Mouse (Mus musculus): ENCODE results near the gene Edn1. TPM values are rescaled to one million over a fixed set of nuclear protein-coding genes. Genes with fewer than 3 reads are reported as not detected.

The Edn1 gene
- 2.6 and 2.8 TPM in 2 replicates for polyA plus RNA-seq (2015; fragmentation: Nextera tagmentation; extraction: Ambion mirVana)

DNA sequence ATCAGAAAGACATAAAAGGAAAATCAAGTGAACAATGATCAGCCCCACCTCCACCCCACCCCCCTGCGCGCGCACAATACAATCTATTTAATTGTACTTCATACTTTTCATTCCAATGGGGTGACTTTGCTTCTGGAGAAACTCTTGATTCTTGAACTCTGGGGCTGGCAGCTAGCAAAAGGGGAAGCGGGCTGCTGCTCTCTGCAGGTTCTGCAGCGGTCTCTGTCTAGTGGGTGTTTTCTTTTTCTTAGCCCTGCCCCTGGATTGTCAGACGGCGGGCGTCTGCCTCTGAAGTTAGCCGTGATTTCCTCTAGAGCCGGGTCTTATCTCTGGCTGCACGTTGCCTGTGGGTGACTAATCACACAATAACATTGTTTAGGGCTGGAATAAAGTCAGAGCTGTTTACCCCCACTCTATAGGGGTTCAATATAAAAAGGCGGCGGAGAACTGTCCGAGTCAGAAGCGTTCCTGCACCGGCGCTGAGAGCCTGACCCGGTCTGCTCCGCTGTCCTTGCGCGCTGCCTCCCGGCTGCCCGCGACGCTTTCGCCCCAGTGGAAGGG is at the start of gene Edn1:
Gene Edn1 (plus strand): TSS at position 316 of the 561 bp plus-strand sequence.
- Histone ChIP-seq H3K27ac (no peak within 1 kb of the TSS), H3K4me2 (replicated peaks) (peak within 1 kb of the TSS; percentile 81), H3K27me3 (peaks cover 58% of the 10 kb centered on the region), H3K4me1 (peaks cover 34% of the 10 kb centered on the region), H3K36me3 (no peaks in the 10 kb centered on the region), H3K4me3 (peak within 1 kb of the TSS; percentile 46), H3K9me3 (no peaks in the 10 kb centered on the region), H3K9ac (peak within 1 kb of the TSS; percentile 59)
- ATAC-seq (ENCODE audit: low FRiP score, low read depth): peak; percentile 38; the same call in 1 of the 2 replicates
- WGBS: under 1% methylated on average over 26 of the region's 26 CpGs

DNA sequence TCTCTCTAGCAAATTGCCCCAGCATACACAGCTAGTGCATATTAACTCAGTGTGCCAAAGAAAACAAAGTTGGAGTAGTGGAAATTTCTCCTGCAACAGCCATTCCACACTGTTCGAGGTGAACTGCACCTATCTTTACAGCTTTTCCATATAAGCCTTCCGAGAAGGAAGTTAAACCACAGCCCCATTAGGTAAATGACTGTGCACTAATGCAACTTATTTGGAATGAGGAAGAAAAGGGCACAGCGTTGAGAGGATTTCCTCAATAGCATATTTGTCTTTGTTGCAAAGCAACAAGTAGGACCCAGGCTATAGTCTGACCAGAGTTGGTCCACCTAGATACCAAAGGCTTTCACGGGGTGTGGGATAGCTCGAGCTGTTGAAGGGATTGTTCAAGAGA is 47.5 kb upstream of the Edn1 start:
- Histone ChIP-seq H3K4me2 (replicated peaks) (no peak overlapping the region), H3K36me3 (no peaks in the 10 kb centered on the region), H3K27ac (no peak overlapping the region), H3K4me1 (no peaks in the 10 kb centered on the region), H3K4me3 (no peak overlapping the region), H3K9ac (no peak overlapping the region), H3K9me3 (no peaks in the 10 kb centered on the region; the same call in 1 of the 2 replicates), H3K27me3 (no peaks in the 10 kb centered on the region)
- whole genome bisulfite sequencing: 70% methylated on average over 5 of the region's 5 CpGs
- no peak for ATAC-seq (ENCODE audit: low FRiP score, low read depth)

DNA sequence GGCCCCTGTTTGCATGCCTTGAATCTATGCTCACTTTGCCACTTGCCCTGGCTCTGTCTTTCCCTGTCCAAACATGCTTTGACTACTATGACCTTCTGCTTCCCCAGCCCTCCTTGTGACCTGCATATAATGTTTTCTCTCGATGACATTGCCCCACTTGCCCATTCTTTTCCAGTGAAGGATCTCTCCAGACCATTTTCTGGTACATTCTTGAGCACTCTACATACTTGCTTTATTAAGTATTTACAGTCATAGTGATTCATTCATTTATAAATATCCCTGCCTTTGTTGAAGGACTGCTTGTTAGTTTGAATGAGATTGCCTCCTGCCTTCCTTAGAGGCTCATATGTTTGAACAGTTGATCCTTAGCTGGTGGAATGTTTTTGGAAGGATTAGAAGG is 46.2 kb upstream of the Edn1 start:
- no peak overlapping the region for H3K4me2 ChIP-seq (replicated peaks)
- no peak overlapping the region for H3K27ac ChIP-seq
- ATAC-seq (ENCODE audit: low FRiP score, low read depth): no peak
- H3K27me3 ChIP-seq: no peaks in the 10 kb centered on the region
- H3K9ac ChIP-seq: no peak overlapping the region
- no peaks in the 10 kb centered on the region for H3K4me1 ChIP-seq
- H3K4me3 ChIP-seq: no peak overlapping the region
- no peaks in the 10 kb centered on the region; the same call in 1 of the 2 replicates for H3K9me3 ChIP-seq
- H3K36me3 ChIP-seq: no peaks in the 10 kb centered on the region
- 77% methylated on average over 1 of the region's 1 CpGs for WGBS

DNA sequence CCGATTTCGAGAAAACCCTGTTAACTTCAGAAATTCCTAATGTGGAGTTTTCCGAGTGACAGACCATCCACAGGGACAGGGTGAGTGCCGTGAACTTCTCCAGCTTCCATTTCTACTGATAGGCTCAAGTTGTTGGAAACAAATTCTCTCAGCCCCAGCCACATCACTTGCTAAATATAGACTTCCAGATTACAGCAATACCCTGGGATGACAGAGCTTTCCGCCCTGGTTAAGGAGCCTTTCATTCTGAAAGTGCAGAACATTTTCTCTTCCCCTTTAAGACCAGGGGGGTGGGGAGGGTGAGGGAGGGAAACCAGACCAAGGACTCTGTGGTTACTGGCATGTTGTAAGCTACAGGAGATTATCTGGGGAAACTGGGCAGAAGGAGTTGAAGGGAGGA is 42.9 kb upstream of the Edn1 start:
- Histone ChIP-seq H3K9ac (no peak overlapping the region), H3K4me2 (replicated peaks) (no peak overlapping the region), H3K36me3 (no peaks in the 10 kb centered on the region), H3K4me1 (no peaks in the 10 kb centered on the region), H3K27me3 (no peaks in the 10 kb centered on the region), H3K4me3 (no peak overlapping the region), H3K9me3 (no peaks in the 10 kb centered on the region; the same call in 1 of the 2 replicates), H3K27ac (no peak overlapping the region)
- 84% methylated on average over 5 of the region's 5 CpGs for WGBS
- no peak for ATAC-seq (ENCODE audit: low FRiP score, low read depth)

DNA sequence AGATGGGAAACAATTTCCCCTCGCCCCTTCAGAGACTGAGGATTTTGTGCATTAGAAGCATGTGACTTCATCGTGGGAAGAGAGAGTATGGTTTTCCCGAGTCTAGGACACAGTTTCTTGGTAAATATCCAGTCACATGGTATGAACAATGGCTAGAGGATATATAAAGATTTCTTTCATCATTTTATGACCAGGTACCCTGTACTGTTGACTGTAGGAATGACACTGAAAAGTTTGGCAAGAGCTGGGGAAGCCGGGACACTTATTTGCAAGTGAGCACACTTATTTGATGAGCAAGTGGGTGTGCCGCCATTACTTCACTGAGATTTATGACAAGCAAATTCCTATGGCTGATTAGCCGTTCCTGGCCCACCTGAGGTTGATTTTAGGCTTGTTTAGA is 40.6 kb upstream of the Edn1 start:
- Histone ChIP-seq H3K27me3 (no peaks in the 10 kb centered on the region), H3K36me3 (no peaks in the 10 kb centered on the region), H3K27ac (no peak overlapping the region), H3K9me3 (no peaks in the 10 kb centered on the region), H3K4me3 (no peak overlapping the region), H3K4me1 (no peaks in the 10 kb centered on the region), H3K4me2 (replicated peaks) (no peak overlapping the region), H3K9ac (no peak overlapping the region)
- WGBS: 71% methylated on average over 6 of the region's 6 CpGs
- ATAC-seq (ENCODE audit: low FRiP score, low read depth): no peak

DNA sequence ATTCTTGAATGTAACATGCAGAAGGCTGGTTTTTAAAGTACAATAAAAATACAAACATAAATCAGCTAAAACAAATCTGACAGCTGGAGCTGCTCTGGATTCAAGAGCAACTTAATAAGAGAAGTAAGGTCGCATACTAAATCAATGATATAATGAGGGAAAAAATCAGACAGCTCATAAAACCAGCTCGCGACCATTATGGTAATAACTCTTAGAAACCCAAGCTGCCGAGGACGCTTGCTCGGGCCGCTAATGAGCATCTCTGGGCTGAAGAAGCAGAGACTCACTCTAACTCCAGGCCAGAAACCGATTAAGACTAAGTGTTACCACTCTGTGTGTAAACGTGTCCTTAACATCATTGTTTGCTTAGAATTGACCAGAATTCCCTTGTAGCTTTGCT is 31.2 kb upstream of the Edn1 start:
- H3K9me3 ChIP-seq: no peaks in the 10 kb centered on the region
- no peaks in the 10 kb centered on the region for H3K27me3 ChIP-seq
- H3K4me1 ChIP-seq: peaks cover 6% of the 10 kb centered on the region; the same call in 1 of the 2 replicates
- H3K36me3 ChIP-seq: no peaks in the 10 kb centered on the region
- 0 out of 2 replicates have a peak, but pooled peaks have one; percentile 40 for ATAC-seq (ENCODE audit: low FRiP score, low read depth)
- no peak overlapping the region for H3K27ac ChIP-seq
- no peak overlapping the region for H3K4me2 ChIP-seq (replicated peaks)
- H3K9ac ChIP-seq: no peak overlapping the region
- WGBS: 13% methylated on average over 9 of the region's 9 CpGs
- no peak overlapping the region for H3K4me3 ChIP-seq

DNA sequence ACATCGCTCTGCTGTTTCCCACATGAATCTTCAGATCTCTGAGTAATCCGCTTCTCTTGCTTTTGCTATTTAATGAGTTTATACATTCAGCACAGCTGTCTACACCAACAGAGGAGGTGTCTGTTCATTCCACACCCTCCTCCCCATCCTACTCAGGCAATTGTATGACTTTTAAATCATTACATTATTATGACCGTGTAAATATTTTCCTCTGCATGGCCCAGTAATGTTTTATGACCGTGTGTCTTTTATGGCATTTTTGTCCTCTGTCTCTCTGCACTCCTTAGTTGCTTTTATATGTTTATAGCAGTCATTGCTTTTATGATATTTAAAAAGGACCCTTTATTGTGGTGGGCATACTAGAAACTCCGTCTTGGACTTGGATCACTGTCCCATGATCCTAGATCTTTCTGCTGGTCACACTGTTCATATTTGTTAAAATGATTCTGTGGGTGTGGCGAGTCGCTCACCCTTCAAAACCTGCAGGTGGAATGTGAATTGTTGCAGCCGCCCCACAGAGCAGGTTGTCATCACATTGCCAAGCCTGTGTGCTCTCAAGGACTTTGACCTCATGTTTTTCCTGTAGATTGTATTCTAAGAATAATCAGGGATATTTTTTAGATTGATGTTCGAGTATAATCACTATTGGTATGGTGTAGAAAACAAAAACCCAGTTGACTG is 24.4 kb upstream of the Edn1 start:
- Histone ChIP-seq H3K4me2 (replicated peaks) (no peak overlapping the region), H3K36me3 (no peaks in the 10 kb centered on the region), H3K9ac (no peak overlapping the region), H3K9me3 (no peaks in the 10 kb centered on the region), H3K27me3 (no peaks in the 10 kb centered on the region), H3K27ac (no peak overlapping the region), H3K4me1 (0 out of 2 replicates have a peak, but pooled peaks cover 5% of the 10 kb centered on the region), H3K4me3 (no peak overlapping the region)
- no peak for ATAC-seq (ENCODE audit: low FRiP score, low read depth)
- 61% methylated on average over 9 of the region's 9 CpGs for WGBS

DNA sequence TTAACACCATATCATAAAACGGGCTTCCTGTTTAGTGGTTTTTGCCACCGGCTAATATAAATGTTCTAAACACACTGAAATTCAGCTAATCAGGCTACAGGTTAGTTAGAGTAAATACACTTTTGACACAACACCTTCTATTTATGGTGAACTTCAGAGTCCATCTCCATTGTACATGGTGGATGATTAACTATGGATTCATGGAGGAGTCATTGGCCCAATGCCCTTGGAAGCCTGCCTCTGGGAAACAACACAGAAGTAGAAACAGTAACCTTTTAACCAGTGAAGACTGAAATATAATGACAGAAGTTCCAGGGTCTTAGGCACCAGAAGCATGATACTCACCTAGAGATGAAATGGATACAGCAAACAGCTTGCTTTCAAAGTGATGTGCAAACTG is 23.5 kb upstream of the Edn1 start:
- ATAC-seq (ENCODE audit: low FRiP score, low read depth): no peak
- Histone ChIP-seq H3K9me3 (no peaks in the 10 kb centered on the region), H3K36me3 (no peaks in the 10 kb centered on the region), H3K27me3 (no peaks in the 10 kb centered on the region), H3K4me1 (0 out of 2 replicates have a peak, but pooled peaks cover 5% of the 10 kb centered on the region), H3K27ac (no peak overlapping the region), H3K4me2 (replicated peaks) (no peak overlapping the region), H3K9ac (no peak overlapping the region), H3K4me3 (no peak overlapping the region)
- WGBS: 58% methylated on average over 2 of the region's 2 CpGs

DNA sequence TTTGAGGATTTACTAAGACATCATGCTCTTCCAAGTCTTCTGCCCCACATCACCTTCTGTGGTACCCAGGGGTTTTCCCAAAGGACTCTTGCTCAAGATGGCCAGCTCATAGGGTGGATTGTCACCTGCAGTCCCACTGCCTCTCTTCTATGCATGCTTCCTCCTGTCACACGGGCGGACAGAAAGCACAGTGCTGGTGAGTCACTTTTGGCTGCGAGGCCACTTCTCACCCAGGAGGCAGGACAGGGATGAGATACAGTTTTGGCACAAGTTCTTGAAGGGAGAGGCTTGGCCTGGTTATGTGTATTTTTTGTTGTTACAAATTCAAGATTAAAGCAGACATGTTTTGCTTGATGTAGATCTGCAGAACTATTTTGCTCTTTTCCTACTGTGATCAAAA is 15.4 kb upstream of the Edn1 start:
- Histone ChIP-seq H3K4me2 (replicated peaks) (no peak overlapping the region), H3K9me3 (no peaks in the 10 kb centered on the region), H3K36me3 (no peaks in the 10 kb centered on the region), H3K27me3 (no peaks in the 10 kb centered on the region), H3K9ac (no peak overlapping the region), H3K27ac (no peak overlapping the region), H3K4me3 (no peak overlapping the region), H3K4me1 (peaks cover 16% of the 10 kb centered on the region; the same call in 1 of the 2 replicates)
- 85% methylated on average over 3 of the region's 3 CpGs for WGBS
- ATAC-seq (ENCODE audit: low FRiP score, low read depth): no peak

DNA sequence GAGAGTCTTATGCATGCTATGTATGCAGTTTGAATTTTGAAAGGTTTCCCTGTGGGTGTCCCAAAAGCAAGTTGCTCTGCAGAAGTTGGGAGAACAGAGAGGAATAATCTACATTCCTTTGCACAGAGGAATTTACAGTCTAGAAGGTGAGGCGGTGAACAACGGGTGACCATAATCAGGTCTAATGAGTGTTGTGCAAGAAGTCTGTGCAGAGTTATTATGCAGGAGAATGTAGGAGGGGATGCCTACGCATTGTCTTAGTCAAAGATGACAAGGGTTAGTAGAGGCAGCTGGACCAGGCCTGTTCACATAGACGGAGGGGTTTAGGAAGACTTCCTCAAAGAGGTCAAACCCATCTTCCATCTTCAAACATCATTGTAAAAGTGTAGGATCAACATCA is 14.5 kb upstream of the Edn1 start:
- Histone ChIP-seq H3K27me3 (no peaks in the 10 kb centered on the region), H3K4me1 (peaks cover 16% of the 10 kb centered on the region; the same call in 1 of the 2 replicates), H3K9ac (no peak overlapping the region), H3K4me2 (replicated peaks) (no peak overlapping the region), H3K36me3 (no peaks in the 10 kb centered on the region), H3K4me3 (no peak overlapping the region), H3K9me3 (no peaks in the 10 kb centered on the region), H3K27ac (no peak overlapping the region)
- WGBS: 69% methylated on average over 4 of the region's 4 CpGs
- no peak for ATAC-seq (ENCODE audit: low FRiP score, low read depth)

DNA sequence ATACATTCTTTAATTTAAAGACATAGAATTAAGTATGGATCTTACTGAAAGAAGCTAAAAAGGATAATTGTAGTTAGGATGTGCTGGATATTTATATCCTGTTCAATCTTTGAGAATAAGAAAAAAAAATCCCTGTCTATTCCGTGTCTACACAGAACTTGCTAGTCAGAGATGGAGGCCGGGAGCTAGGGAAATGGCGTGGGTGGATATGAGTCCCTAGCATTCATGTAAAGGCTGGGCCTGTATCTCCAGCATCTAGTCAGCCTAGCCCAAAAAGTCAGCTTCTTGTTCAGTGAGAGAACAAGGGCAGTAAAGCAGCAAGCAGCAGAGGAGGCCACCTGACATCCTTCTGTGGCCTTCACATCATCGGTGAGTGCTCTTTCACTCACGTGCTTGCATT is 8.7 kb upstream of the Edn1 start:
- Histone ChIP-seq H3K4me1 (peaks cover 16% of the 10 kb centered on the region; the same call in 1 of the 2 replicates), H3K9ac (no peak overlapping the region), H3K4me3 (no peak overlapping the region), H3K4me2 (replicated peaks) (no peak overlapping the region), H3K27ac (no peak overlapping the region), H3K36me3 (no peaks in the 10 kb centered on the region), H3K9me3 (no peaks in the 10 kb centered on the region), H3K27me3 (no peaks in the 10 kb centered on the region)
- WGBS: 80% methylated on average over 5 of the region's 5 CpGs
- no peak for ATAC-seq (ENCODE audit: low FRiP score, low read depth)

DNA sequence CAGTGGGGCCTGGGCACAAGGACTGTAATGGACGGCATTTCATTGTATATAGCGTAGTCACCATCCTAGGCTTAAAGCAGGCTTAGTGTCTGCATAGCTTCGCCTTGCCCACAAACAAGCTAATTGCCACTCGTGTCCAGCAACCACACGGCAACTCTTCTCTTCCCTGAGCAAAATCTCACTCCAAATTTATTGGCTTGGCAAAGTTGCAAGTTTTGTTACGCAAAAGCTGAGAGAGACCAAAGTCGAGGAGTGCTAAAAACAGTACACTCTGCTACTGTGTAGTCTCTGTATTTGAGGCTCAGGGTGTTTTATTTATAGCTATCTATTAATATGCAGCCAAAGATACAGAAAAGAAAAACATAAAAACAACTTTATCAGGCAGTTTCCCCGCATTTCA is 3.0 kb upstream of the Edn1 start:
- Histone ChIP-seq H3K4me1 (peaks cover 29% of the 10 kb centered on the region), H3K9me3 (no peaks in the 10 kb centered on the region), H3K9ac (no peak overlapping the region), H3K27ac (no peak overlapping the region), H3K36me3 (no peaks in the 10 kb centered on the region), H3K4me3 (no peak overlapping the region), H3K27me3 (peaks cover 39% of the 10 kb centered on the region), H3K4me2 (replicated peaks) (no peak overlapping the region)
- 46% methylated on average over 8 of the region's 8 CpGs for WGBS
- no peak for ATAC-seq (ENCODE audit: low FRiP score, low read depth)

DNA sequence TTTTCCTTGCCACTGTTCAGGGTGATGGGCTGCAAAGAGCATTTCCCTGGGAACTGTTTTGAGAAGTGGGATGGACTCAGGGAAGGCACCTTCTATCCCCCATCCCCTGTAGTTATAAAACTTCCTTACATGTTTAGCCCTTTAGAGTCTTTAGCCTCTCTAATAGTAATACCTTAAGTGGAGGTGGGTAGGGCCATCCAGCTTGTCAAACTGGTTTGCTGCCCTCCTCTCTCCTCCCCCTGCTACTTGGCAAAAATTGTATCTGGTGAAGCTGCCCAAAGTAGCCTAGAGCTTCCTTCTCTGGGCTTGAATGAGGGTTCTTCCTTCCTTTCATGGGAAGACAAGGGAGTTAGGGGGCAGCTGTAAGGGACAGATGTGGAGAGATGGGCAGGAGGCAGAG is 2.5 kb upstream of the Edn1 start:
- no peak overlapping the region for H3K27ac ChIP-seq
- H3K4me1 ChIP-seq: peaks cover 34% of the 10 kb centered on the region
- peaks cover 43% of the 10 kb centered on the region for H3K27me3 ChIP-seq
- no peak overlapping the region for H3K9ac ChIP-seq
- H3K36me3 ChIP-seq: no peaks in the 10 kb centered on the region
- no peak overlapping the region for H3K4me2 ChIP-seq (replicated peaks)
- no peak for ATAC-seq (ENCODE audit: low FRiP score, low read depth)
- H3K4me3 ChIP-seq: no peak overlapping the region
- H3K9me3 ChIP-seq: no peaks in the 10 kb centered on the region

Data from limb, embryonic 13.5 days (tissue).